Mouse (Mus musculus) embryonic facial prominence, embryonic 13.5 days (tissue): ENCODE data around the gene Ptprc. TPM values are rescaled to one million over a fixed set of nuclear protein-coding genes. Genes with fewer than 3 reads are reported as not detected.
A peak's percentile ranks its signal among the peaks of the same experiment; 100 is the strongest.

Experiments used
- ATAC-seq: fragments of 200-750 bp; cut with Nextera tagmentation; 2 replicates; pipeline ENCODE4 v1.8.0; 2017; ENCODE audit warnings: low read depth; ENCODE audit not compliant: insufficient number of reproducible peaks, insufficient read depth, low FRiP score, low TSS enrichment
- H3K27ac ChIP-seq: fragments of 300-500 bp; sonication (generic); 2 replicates; pipeline ENCODE4 v1.5.1; 2015; ENCODE audit warnings: moderate library complexity, mild to moderate bottlenecking, inconsistent platforms
- H3K27me3 ChIP-seq: fragments of 300-500 bp; sonication (generic); 2 replicates; pipeline ENCODE4 v1.6.1; 2015; ENCODE audit warnings: mild to moderate bottlenecking, inconsistent platforms
- H3K36me3 ChIP-seq: fragments of 300-500 bp; sonication (generic); 2 replicates; pipeline ENCODE4 v1.6.1; 2015; ENCODE audit warnings: mild to moderate bottlenecking, inconsistent platforms
- H3K4me1 ChIP-seq: fragments of 300-500 bp; sonication (generic); 2 replicates; pipeline ENCODE4 v1.6.1; 2015; ENCODE audit warnings: inconsistent platforms
- H3K4me2 ChIP-seq: fragments of 300-500 bp; sonication (generic); 2 replicates; pipeline ENCODE4 v1.6.1; 2015; ENCODE audit warnings: moderate library complexity, mild to moderate bottlenecking, inconsistent platforms
- H3K4me3 ChIP-seq: fragments of 300-500 bp; sonication (generic); 2 replicates; pipeline ENCODE4 v1.5.1; 2015; ENCODE audit warnings: mild to moderate bottlenecking, inconsistent platforms
- H3K9ac ChIP-seq: fragments of 300-500 bp; sonication (generic); 2 replicates; pipeline ENCODE4 v1.6.1; 2015; ENCODE audit warnings: mild to moderate bottlenecking, inconsistent platforms
- H3K9me3 ChIP-seq: fragments of 300-500 bp; sonication (generic); 2 replicates; pipeline ENCODE4 v1.6.1; 2016; ENCODE audit warnings: inconsistent platforms
- WGBS: fragments of 180-500 bp; shearing (Covaris S2); methylation state at CpG from one replicate; pipeline ENCODE4 v1.1.7; 2015; ENCODE audit warnings: mixed read lengths; 5-methylcytosine and 5-hydroxymethylcytosine counted together
- polyA plus RNA-seq: library from polyadenylated mRNA; unstranded; fragments of >200 nt; fragmentation: Nextera tagmentation; extraction: Ambion mirVana; gene quantifications from 2 replicates; pipeline ENCODE4 v1.2.1, GENCODE M21; 2015

Ptprc gene
- polyA plus RNA-seq, 1 experiment from 2014 or later: 2.1 TPM

- Histone ChIP-seq H3K27me3 (no peaks in the 10 kb centered on the region), H3K9me3 (no peaks in the 10 kb centered on the region), H3K27ac (no peak overlapping the region), H3K4me2 (no peak overlapping the region), H3K4me3 (no peak overlapping the region), H3K4me1 (no peaks in the 10 kb centered on the region), H3K9ac (no peak overlapping the region), H3K36me3 (no peaks in the 10 kb centered on the region)
- ATAC-seq: no peak
- 68% methylated on average over 8 of the region's 8 CpGs for WGBS
Observed at GRCm38 (mm10) chr1:138126843-138127242, 48.7 kb downstream of the Ptprc start.

DNA sequence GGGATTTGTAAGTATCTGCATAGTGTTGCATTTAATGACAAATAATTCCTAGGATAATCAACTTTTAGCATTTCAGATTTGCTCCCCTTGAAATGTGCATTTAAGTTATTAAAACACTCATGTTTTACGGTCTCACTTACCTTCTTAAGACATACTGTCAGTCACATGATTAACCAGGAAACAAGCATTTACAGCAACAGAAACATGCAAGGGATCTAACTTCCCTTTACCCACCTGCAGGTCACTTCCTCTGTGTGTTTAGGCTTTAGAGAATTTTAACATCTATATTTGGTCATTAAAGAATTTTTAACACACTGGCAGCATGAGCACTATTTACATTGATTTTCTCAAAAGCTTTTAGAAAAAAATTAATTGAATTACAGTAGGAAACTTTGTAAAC, 50.2 kb downstream of the Ptprc start:
- no peaks in the 10 kb centered on the region for H3K27me3 ChIP-seq
- no peaks in the 10 kb centered on the region for H3K4me1 ChIP-seq
- no peaks in the 10 kb centered on the region for H3K9me3 ChIP-seq
- no peak overlapping the region for H3K4me2 ChIP-seq
- no peak for ATAC-seq
- no peak overlapping the region for H3K4me3 ChIP-seq
- H3K9ac ChIP-seq: no peak overlapping the region
- 69% methylated on average over 1 of the region's 1 CpGs for WGBS
- no peaks in the 10 kb centered on the region for H3K36me3 ChIP-seq
- H3K27ac ChIP-seq: no peak overlapping the region

- H3K9ac ChIP-seq: no peak overlapping the region
- H3K4me3 ChIP-seq: no peak overlapping the region
- H3K36me3 ChIP-seq: no peaks in the 10 kb centered on the region
- H3K27ac ChIP-seq: no peak overlapping the region
- WGBS: 44% methylated on average over 3 of the region's 3 CpGs
- H3K4me1 ChIP-seq: no peaks in the 10 kb centered on the region
- ATAC-seq: no peak
- no peak overlapping the region for H3K4me2 ChIP-seq
- no peaks in the 10 kb centered on the region for H3K9me3 ChIP-seq
- no peaks in the 10 kb centered on the region for H3K27me3 ChIP-seq
Observed at GRCm38 (mm10) chr1:138123866-138124265, 51.6 kb downstream of the Ptprc start.

DNA sequence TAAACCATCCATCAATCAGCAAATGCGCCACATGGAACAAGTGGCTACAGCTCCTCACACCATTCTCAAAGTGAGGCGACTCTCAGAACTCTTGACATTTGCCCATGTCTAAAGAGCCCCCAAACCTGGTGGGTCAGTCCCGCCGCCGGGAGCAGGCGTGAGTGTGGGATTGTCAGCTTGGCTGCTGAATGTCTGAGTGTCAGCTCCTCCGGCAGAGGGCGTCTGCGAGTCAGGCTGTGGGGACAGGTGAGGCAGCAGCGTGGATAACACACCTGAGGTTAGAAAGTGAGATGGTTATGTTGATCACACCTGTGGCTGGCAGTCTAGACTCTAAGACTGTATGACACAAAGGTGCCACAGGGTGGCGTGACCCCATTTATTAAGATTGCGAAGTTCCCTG, 55.6 kb downstream of the Ptprc start:
- Histone ChIP-seq H3K9ac (no peak overlapping the region), H3K27me3 (no peaks in the 10 kb centered on the region), H3K9me3 (no peaks in the 10 kb centered on the region), H3K27ac (no peak overlapping the region), H3K4me1 (no peaks in the 10 kb centered on the region), H3K4me2 (no peak overlapping the region), H3K36me3 (no peaks in the 10 kb centered on the region), H3K4me3 (no peak overlapping the region)
- no peak for ATAC-seq
- WGBS: 52% methylated on average over 12 of the region's 12 CpGs

DNA sequence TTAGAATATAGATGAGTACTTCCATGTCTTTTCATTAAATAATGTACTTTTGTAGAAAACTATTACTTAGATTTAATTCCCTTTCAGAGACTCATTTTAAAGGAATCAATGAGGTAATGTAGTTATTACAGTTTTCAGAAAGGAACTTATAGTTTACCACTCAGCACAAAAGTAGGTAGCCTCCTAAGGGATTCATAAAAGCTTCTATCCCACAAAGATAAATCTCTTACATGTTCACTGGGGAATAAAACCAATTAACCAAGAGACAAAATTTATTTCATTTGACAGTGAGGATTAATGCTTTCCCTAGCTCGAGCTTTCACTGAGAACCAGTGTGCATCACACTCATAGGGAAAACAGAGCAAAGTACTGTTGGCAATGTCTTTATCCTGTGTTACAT, 82.3 kb downstream of the Ptprc start:
- no peak overlapping the region for H3K27ac ChIP-seq
- no peak overlapping the region for H3K4me2 ChIP-seq
- 61% methylated on average over 1 of the region's 1 CpGs for WGBS
- no peaks in the 10 kb centered on the region for H3K36me3 ChIP-seq
- ATAC-seq: no peak
- no peaks in the 10 kb centered on the region for H3K9me3 ChIP-seq
- H3K9ac ChIP-seq: no peak overlapping the region
- no peaks in the 10 kb centered on the region for H3K27me3 ChIP-seq
- H3K4me1 ChIP-seq: no peaks in the 10 kb centered on the region
- H3K4me3 ChIP-seq: no peak overlapping the region

DNA sequence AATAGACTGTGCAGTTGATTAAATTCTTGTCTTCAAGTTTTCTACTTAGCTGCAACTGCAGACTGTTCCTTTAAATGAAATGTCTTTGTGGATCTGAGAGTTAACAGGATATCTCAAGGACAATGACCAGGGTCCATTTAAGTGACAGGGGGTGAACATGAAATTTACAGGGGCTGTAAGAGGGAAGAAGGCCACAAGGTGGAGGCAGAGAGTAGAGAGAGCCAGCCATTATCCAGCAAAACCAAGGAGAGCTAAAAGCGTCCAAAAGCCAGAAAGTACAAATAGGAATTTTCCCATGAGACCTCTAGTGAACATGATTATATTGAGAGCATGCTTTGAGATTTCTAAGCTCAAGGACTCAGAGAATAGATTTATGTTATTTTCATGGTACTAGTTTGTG, 89.7 kb downstream of the Ptprc start:
- H3K9me3 ChIP-seq: no peaks in the 10 kb centered on the region
- H3K27ac ChIP-seq: no peak overlapping the region
- 3% methylated on average over 1 of the region's 1 CpGs for WGBS
- ATAC-seq: no peak
- no peak overlapping the region for H3K4me2 ChIP-seq
- no peak overlapping the region for H3K9ac ChIP-seq
- no peak overlapping the region for H3K4me3 ChIP-seq
- no peaks in the 10 kb centered on the region for H3K27me3 ChIP-seq
- H3K4me1 ChIP-seq: no peaks in the 10 kb centered on the region
- H3K36me3 ChIP-seq: no peaks in the 10 kb centered on the region

- Histone ChIP-seq H3K9ac (no peak overlapping the region), H3K4me2 (no peak overlapping the region), H3K27me3 (no peaks in the 10 kb centered on the region), H3K27ac (no peak overlapping the region), H3K4me1 (no peaks in the 10 kb centered on the region), H3K36me3 (no peaks in the 10 kb centered on the region), H3K4me3 (no peak overlapping the region), H3K9me3 (no peaks in the 10 kb centered on the region)
- ATAC-seq: no peak
Observed at GRCm38 (mm10) chr1:138083707-138084106, 91.8 kb downstream of the Ptprc start.

GRCm38 (mm10) chr1:138080308-138080707, 95.2 kb downstream of the Ptprc start:
- Histone ChIP-seq H3K4me3 (no peak overlapping the region), H3K4me1 (no peaks in the 10 kb centered on the region), H3K27ac (no peak overlapping the region), H3K9ac (no peak overlapping the region), H3K36me3 (no peaks in the 10 kb centered on the region), H3K4me2 (no peak overlapping the region), H3K27me3 (no peaks in the 10 kb centered on the region), H3K9me3 (no peaks in the 10 kb centered on the region)
- ATAC-seq: no peak
- WGBS: 96% methylated on average over 1 of the region's 1 CpGs

DNA sequence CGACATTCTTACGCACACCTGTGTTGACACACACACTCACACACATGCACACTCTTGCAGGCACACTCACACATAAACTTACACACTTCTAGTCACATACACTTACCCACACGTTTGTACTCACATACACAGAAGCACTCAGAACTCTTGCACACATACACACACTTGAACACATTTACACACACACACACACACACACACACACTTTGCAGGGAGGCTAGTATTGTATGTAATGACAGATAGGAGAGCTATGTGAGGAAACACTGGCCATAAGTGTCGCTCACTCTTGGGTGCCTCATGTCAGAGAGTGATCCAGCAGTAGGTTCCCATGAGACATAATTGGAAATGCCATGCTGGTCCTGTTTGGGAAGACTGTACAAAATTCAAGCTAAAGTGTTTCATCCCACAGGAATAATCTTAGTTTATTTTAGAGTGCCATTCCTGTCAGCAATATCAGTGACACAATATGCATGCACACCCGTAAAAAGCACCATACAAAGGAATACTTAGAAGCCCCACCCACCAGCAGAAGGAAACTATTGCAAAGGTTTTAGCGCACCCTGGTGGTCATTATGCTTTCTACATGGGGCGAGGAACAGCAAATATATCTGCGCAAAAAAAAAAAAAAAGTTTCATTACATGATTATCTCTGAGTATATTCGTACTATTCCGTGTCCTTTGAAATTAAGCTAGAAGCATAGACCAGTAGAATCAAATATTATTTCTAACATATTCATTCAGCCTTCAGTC, 131.1 kb downstream of the Ptprc start:
- 36% methylated on average over 10 of the region's 10 CpGs for WGBS
- H3K9ac ChIP-seq: no peak overlapping the region
- H3K36me3 ChIP-seq: no peaks in the 10 kb centered on the region
- H3K9me3 ChIP-seq: no peaks in the 10 kb centered on the region
- no peak overlapping the region for H3K4me2 ChIP-seq
- H3K4me3 ChIP-seq: no peak overlapping the region
- ATAC-seq: no peak
- H3K27ac ChIP-seq: no peak overlapping the region
- peaks cover 19% of the 10 kb centered on the region for H3K4me1 ChIP-seq
- no peaks in the 10 kb centered on the region for H3K27me3 ChIP-seq

GRCm38 (mm10) chr1:138040556-138040955, 135.0 kb downstream of the Ptprc start:
- Histone ChIP-seq H3K9me3 (no peaks in the 10 kb centered on the region), H3K27ac (peak overlapping the region; percentile 62), H3K9ac (peak overlapping the region; percentile 21; the same call in 1 of the 2 replicates), H3K27me3 (no peaks in the 10 kb centered on the region), H3K36me3 (no peaks in the 10 kb centered on the region), H3K4me2 (no peak overlapping the region), H3K4me1 (peaks cover 36% of the 10 kb centered on the region), H3K4me3 (no peak overlapping the region)
- no peak for ATAC-seq
- 26% methylated on average over 5 of the region's 5 CpGs for WGBS

- no peaks in the 10 kb centered on the region for H3K36me3 ChIP-seq
- no peak overlapping the region for H3K4me2 ChIP-seq
- no peaks in the 10 kb centered on the region for H3K9me3 ChIP-seq
- no peak overlapping the region for H3K4me3 ChIP-seq
- no peak for ATAC-seq
- WGBS: 17% methylated on average over 1 of the region's 1 CpGs
- no peak overlapping the region for H3K27ac ChIP-seq
- no peaks in the 10 kb centered on the region for H3K27me3 ChIP-seq
- peaks cover 33% of the 10 kb centered on the region for H3K4me1 ChIP-seq
- H3K9ac ChIP-seq: no peak overlapping the region
Observed at GRCm38 (mm10) chr1:138039201-138039600, 136.3 kb downstream of the Ptprc start.

- Histone ChIP-seq H3K4me3 (no peak overlapping the region), H3K4me2 (no peak overlapping the region), H3K9me3 (no peaks in the 10 kb centered on the region), H3K27ac (peak overlapping the region; percentile 76), H3K9ac (peak overlapping the region; percentile 52; the same call in 1 of the 2 replicates), H3K27me3 (no peaks in the 10 kb centered on the region), H3K36me3 (no peaks in the 10 kb centered on the region), H3K4me1 (peaks cover 27% of the 10 kb centered on the region)
- WGBS: 25% methylated on average over 5 of the region's 5 CpGs
- 0 out of 2 replicates have a peak, but pooled peaks have one; percentile 20 for ATAC-seq
Observed at GRCm38 (mm10) chr1:138037484-138037883, 138.0 kb downstream of the Ptprc start.
